Mouse (Mus musculus): ENCODE results near the gene Aldh1a3.

Aldh1a3 gene

DNA sequence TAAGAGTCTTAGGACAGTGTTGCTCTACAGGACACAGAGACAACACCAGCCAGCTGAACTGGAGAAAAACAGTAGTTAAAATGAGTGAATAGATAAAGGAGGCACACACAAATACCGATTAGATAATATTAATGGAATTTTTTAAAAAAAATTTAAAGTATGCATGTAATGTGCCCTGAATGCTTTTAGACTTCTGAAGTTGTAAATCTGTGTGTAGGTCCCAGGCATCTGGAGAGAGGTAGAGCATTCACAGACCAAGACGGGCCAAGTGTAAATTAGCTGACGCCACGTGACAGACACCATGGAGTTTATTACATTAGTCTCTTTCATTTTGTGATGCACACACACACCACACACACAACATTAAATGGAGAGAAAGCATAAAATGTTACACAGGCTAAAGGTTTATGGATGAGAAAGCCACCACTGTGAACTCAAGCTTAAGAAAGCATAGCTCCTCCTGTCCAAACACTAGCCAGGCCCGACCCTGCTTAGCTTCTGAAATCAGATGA lies 57.3 kb downstream of the Aldh1a3 start:
- DNase-seq (ENCODE audit: low spot score): no peak

DNA sequence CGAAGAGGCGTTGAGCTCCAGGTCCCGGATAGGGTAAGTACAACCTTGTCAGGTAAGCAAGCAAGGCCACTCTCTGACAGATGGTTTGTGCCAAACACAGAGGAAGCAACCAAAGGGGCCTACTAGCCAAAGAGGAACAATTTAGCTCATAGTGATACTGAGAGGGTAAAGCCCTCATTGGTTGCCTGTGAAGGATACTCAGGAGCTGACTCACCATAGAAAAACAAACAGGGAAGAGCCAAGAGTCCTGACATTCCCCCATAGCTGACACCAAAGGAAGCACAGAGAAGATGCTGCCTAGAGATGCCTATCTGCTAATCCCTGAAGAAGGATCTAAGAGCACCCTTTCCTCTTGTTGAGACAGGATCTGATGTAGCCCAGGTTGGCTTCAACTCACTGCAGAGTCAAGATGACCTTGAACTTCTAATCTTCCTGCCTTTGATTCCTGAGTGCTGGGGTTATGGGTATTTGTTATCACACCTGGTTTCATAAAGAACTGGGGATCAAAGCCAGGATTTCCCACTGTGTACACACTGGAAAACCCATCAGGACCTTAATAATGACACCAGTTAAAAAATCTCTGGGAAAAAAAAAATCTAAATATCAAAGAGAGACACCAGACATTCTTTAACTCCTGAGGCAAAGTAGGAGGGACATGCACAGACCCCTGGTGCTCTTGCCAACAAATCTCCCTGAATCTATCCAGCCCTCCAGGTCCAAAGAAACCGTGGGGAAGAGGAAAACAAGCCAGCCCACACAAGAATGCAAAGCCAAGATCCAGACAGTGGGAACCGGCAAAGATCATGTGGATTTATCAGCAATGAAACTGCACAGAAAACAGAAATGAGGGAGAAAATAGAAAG lies 58.0 kb downstream of the Aldh1a3 start:
- no peak for DNase-seq (ENCODE audit: low spot score)

DNA sequence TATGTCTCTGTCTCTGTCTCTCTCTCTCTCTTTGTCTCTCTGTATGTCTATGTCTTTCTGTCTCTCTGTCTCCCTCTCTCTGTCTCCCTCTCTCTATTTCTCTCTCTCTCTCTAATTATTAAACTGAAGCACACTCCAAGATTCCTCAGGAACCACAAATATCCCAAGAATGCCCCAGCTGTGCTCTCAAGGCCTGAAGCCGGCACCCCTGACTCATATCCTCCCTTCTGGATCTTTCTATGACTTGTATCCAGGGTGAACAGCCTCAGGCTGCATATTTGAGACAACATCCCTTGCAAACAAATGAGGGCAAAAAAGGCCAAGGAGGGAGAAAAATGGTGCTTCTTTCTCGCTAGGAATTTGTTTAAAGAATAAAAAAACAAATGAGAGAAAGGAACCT lies 61.4 kb downstream of the Aldh1a3 start, which contains the start of gene Gm10974:
TSS of gene Gm10974 (plus strand) at position 2 of the 400 bp plus-strand sequence.
- no peak for DNase-seq (ENCODE audit: low spot score)

DNA sequence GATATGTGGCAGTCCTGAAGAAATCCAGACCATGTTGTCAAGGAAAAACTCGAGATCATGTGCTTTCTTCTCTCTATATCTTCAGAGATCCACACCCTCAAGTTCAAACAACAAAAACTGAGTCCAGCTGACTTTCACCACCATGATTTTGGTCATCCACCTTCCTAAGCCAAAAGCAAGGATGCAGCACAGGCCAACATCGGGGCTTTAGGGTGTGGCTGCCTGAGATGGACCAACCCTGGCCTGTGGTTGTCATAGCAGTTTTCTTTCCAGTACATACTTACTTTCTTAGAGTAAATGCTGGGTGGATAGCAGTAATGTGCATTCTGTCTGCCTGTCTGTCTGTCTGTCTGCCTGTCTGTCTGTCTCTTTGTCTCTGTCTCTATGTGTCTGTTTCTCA lies 61.9 kb downstream of the Aldh1a3 start:
- DNase-seq (ENCODE audit: low spot score): no peak

DNA sequence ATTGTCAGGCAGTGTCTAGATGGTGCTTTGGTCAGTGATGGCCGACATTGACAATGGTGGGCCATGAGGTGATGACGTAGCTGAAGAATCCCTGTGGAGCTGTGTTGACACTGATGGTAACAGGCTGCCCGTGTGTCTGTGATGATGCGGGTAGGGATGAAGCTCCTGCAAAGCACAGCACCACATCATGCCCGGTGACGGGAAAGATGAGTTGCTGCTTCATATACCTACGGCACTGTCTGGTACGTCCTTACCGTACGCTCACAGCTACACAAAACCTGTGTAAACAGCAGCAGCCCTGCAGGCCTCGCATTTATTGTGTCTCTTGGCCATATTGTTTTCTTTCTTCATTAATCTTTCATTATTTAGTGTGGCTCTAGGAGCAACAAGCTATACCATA lies 62.8 kb downstream of the Aldh1a3 start:
- DNase-seq (ENCODE audit: low spot score): no peak

DNA sequence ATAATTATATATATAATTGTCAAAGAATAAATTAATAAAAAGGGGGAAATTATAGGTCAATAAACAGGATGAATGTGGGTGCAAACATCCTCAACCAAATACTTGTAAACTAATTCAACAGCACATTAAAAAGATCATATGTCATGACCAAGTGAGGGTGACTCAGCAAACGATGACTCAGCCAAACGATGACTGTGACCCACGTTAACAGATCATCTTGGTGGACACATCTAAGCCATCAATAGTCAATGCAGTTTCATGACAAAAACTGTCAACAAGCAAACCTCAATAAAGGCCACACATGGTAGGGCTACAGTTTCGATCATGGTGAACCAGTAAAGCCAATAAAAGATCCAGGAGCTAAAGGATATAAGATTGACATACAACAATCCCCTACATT lies 68.3 kb downstream of the Aldh1a3 start:
- DNase-seq (ENCODE audit: low spot score): no peak

DNA sequence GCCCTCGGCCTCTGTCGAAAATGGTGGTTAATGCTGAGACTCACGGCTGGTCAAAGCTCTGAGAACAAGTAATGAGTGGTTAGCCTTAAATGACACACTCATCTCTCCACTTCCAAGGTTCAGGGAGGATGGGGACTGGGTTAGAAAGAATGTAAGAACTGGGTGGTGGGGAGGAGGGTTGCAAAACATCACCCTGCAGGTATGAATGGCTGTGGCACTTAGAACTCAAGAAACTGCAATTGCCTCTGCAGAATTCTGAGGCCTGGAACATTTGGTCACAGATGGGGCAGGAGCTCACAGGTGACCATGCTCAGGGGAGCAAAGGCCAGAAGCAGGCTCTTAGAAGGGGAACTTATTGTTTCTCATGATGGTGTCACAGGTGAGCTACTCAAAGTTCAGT lies 68.9 kb downstream of the Aldh1a3 start:
- no peak for DNase-seq (ENCODE audit: low spot score)

DNA sequence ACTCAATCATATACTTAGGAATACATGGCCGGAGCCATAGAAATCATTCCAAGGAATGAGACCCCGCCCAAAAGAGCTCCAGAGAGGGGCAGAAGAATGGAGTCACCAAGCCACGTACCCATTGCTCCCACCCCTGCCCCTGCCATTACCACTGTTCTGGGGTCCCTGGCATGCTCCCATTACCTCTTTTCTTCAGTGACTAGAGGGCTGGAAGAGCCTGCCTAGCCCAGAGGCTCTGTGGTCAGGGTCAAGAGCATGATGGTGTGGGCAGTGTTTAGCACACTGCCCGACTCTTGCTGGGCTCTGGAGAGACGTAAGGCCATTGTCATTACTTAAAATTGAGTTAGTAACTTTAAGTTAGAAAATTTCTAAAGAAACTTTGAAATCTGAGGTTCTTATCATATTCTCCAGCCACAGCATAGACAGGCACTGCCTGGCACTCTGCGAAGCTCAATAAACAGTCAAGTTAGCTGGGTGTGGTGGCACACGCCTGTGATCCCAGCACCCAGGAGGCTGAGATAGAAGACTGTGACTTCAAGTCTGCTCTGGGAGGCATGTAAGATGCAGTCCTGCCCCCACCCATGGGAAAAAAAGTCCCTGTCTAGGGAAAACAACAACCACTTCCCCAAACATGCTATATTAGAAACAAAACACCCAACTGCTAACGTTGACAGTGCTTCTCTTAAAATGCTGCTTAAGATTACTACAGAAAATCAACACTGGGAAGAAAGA lies 71.4 kb downstream of the Aldh1a3 start:
- DNase-seq (ENCODE audit: low spot score): no peak

DNA sequence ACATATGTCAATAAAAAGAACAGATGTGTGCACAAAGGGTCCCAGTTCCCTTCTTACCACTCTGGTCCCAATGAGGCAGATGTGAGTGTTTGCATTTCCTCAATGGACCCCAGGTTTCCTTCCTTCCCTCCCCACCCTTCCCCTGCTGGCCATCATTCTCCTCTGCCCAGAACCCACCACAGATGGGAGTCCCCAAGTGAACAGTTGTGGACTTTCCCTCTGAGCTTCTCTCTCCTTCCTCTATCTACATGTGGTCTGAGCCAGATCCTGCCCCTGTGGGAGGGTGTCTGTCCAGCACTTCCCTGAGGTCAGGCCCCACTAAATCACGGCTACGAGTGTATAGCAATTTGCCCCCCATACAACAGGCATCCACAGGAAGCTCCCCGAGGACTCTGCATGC lies 72.4 kb downstream of the Aldh1a3 start:
- no peak for DNase-seq (ENCODE audit: low spot score)

DNA sequence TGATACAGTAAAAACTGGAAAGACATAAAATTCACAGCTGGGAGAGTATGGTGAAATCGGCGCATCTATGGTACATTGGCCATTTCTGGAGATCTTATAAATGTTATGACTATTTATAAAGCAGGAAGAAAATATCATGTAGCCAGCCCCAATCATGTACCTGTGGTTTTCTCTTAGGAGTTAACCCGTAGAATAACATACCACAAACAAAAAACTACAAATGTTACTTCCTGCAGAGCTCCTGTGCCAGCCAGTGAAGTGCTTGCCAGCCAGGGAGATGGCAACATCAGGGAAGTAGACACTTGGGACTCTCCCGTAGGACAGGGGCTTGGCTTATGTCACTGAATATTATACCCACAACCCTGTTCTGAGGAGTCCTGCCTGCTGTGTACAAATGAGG lies 76.2 kb downstream of the Aldh1a3 start:
- no peak for DNase-seq (ENCODE audit: low spot score)

DNA sequence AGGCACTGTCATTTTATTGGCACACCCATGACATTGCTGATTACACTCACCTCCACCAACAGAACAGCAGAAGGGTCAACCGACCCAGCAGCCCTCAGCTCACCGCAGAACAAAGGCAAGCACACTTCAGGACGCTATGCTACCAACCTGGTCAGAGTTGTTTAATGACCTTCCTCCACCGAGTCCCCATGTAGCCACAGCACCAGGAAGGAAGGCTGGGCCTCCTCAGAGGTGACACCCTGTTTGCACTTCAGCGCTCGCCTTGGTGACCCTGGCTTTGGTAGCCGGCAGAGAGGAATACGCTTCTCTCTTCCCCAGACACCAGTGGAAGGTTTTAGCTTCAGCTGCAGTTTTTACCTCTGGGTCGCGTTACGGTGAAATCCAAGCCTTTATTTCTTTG lies 77.6 kb downstream of the Aldh1a3 start:
- DNase-seq (ENCODE audit: low spot score): no peak

DNA sequence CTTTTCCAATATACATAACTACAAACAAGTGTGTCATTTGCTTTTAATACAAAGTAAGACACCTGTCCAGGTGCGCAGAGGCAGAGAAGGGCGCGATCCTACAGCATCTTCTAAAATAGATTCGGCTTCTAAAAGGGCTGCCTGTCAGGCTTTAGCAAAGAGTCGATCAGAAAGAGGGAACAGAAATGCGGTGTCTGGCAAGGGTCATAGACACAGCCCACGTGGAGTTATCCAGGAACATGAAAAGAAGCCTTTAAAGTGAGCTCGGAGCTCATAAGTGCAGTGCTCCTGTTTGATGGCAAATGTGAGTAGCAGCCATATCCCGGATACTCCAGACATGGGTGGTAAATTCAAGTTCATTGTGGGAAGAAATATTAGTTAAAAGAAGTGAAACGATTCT lies 78.7 kb downstream of the Aldh1a3 start:
- DNase-seq (ENCODE audit: low spot score): no peak

DNA sequence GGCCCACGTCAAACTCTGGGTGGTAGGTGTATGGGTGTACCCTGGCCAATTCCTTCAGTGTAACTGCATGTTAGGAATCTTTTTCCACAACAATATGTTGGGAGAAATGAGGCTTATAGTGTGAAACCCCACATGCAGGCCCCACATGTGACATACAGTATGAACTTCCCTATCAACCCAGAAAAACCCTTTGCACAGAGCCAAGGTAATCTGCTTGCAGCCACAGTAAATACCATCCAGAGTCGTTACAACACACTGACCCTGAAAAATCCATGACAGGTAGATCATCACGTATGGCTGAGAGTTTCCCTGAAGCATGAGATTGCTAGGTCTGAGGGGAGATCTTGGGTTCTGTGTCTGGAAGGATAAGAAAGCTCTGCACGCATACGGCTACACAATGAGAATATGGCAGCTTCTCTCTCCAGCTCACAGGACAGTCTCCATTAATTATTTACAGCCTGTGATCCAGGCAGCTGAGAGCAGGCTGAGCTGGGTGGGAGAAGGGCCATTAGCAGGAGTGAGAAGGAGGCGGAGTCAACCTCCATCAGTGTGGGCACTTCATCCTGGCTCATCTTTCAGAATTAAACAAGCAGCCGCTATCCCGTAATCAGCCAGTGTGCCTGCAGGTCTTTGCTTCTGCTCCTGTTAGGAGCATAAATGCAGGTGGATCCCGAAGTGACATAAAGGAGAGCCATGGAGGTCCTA lies 80.2 kb downstream of the Aldh1a3 start:
- DNase-seq (ENCODE audit: low spot score): no peak

DNA sequence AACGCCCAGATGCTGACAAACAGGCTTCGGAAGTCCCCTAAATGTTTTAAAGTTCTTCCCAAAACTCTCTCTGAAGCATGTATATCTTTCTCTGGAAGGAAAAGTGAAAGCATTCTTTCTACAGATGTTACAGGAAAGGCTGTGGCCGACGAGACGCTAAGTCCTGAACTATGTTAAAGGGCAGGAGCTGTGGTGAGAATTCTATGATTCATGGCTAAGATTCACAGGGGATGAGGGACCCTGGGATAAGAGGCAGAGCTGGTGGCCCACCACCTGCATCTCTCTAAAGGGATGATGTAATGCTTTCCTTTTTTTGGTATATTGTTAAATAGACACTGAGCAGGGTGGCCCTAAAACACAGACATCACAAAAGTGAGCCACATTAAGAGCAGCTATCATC lies 84.0 kb downstream of the Aldh1a3 start:
- no peak for DNase-seq (ENCODE audit: low spot score)

DNA sequence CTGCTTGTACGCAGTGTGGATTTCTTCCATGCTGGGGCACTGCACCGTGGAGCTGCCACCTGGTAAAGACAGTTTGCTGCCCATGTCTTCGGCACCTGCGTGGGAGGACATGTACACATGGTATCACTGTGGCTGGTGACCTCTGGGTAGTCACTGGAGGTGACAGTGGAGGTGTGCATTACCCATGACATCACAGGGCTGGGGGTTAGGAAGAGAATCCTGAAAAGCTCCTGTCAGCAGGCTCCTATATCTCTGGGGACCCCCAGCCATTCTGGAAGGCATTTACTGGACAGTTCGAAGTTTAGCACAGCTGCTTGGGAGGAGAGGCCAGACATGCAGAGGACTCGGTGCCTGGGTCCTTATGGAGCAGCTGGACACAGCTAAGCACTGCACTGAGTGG lies 84.5 kb downstream of the Aldh1a3 start:
- DNase-seq (ENCODE audit: low spot score): no peak

DNA sequence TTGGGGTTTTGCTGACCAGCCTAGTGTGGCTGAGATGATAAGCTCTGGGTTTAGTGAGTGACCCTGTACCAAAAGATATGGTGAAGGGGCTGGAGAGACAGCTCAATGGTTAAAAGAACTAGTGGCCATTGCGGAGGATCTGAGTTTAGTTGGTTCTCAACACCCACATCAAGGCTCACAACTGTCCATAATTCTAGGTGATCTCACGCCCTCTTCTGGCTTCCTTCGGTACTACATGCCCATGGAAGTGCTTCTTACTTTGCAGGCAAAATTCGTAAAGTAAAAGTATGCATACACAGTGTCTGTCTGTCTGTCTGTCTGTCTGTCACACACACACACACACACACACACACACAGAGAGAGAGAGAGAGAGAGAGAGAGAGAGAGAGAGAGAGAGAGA lies 85.0 kb downstream of the Aldh1a3 start:
- no peak for DNase-seq (ENCODE audit: low spot score)

Measured in T-cell, adult 2 months (primary cell).